Mouse (Mus musculus) bone marrow macrophage, adult 2 months (primary cell): Measurements from ENCODE around the gene Mrps36. TPM values are rescaled to one million over a fixed set of nuclear protein-coding genes. Genes with fewer than 3 reads are reported as not detected.
"Not testable (repeated sequence)": the region's sequence is repeated elsewhere in the genome, so short reads cannot be mapped to it uniquely, and the experiment has no call there.

Source experiments
- H3K27ac ChIP-seq: 2 replicates; pipeline ENCODE4 v1.5.1; 2012; ENCODE audit warnings: low read depth, low read length; ENCODE audit not compliant: insufficient read depth
- H3K4me1 ChIP-seq: 2 replicates; pipeline ENCODE4 v1.6.1; 2012; ENCODE audit warnings: low read length; ENCODE audit not compliant: control insufficient read depth, insufficient read depth
- H3K4me3 ChIP-seq: 2 replicates; pipeline ENCODE4 v1.5.1; 2012; ENCODE audit warnings: mild to moderate bottlenecking, low read length, moderate library complexity; ENCODE audit not compliant: insufficient read depth
- CTCF ChIP-seq: IDR thresholded peaks from 2 replicates; pipeline ENCODE4 v1.5.1; 2012; ENCODE audit warnings: low read depth, mild to moderate bottlenecking, low read length, moderate library complexity
- POLR2A ChIP-seq: IDR thresholded peaks from 2 replicates; pipeline ENCODE4 v1.6.1; 2012; ENCODE audit warnings: mild to moderate bottlenecking, low read depth, low read length, borderline replicate concordance
- polyA plus RNA-seq: library from polyadenylated mRNA; stranded (reverse); fragments of >200 nt; gene quantifications from 2 replicates; pipeline ENCODE4 v1.2.4, GENCODE M21; 2012; ENCODE audit not compliant: missing spikeins, insufficient read depth, insufficient read length

The Mrps36 gene
- polyA plus RNA-seq, result 68.4 and 89.2 TPM in 2 replicates

GRCm38 (mm10) chr13:100744036-100744744, at the start of gene Mrps36:
Mrps36 (minus strand) TSS chr13:100744659.
- TF ChIP-seq CTCF, result no peak
- H3K27ac ChIP-seq, result peak within 1 kb of the TSS; percentile 79
- H3K4me1 ChIP-seq, result peaks cover 19% of the 10 kb centered on the region
- peak within 1 kb of the TSS; percentile 81 for H3K4me3 ChIP-seq

- no peak for TF ChIP-seq CTCF
- no peak for TF ChIP-seq POLR2A
- no peak overlapping the region for H3K4me3 ChIP-seq
- H3K4me1 ChIP-seq, result peaks cover 2% of the 10 kb centered on the region
- no peak overlapping the region for H3K27ac ChIP-seq
These were observed 44.6 kb upstream of the Mrps36 start for GRCm38 (mm10) chr13:100789083-100789482.

- H3K4me1 ChIP-seq, H3K27ac ChIP-seq, H3K4me3 ChIP-seq: not testable (repeated sequence)
These were observed 43.6 kb upstream of the Mrps36 start for GRCm38 (mm10) chr13:100788057-100788456.

GRCm38 (mm10) chr13:100787316-100788010, 43.0 kb upstream of the Mrps36 start:
- H3K4me1 ChIP-seq, result peaks cover 5% of the 10 kb centered on the region
- H3K4me3 ChIP-seq, result no peak overlapping the region
- TF ChIP-seq POLR2A (no peak), CTCF (no peak)
- no peak overlapping the region for H3K27ac ChIP-seq

GRCm38 (mm10) chr13:100786414-100786867, 42.0 kb upstream of the Mrps36 start, which contains the start of gene Ccnb1:
Ccnb1 (minus strand) TSS chr13:100786570.
- Histone ChIP-seq H3K4me1 (peaks cover 5% of the 10 kb centered on the region), H3K4me3 (peak within 1 kb of the TSS; percentile 91), H3K27ac (peak within 1 kb of the TSS; percentile 58)
- TF ChIP-seq POLR2A (no peak), CTCF (no peak)

GRCm38 (mm10) chr13:100785806-100786413, 41.5 kb upstream of the Mrps36 start:
- no peak for TF ChIP-seq POLR2A
- no peak for TF ChIP-seq CTCF

GRCm38 (mm10) chr13:100777491-100777890, 33.0 kb upstream of the Mrps36 start:
- H3K4me1 ChIP-seq, result 0 out of 2 replicates have a peak, but pooled peaks cover 3% of the 10 kb centered on the region
- H3K27ac ChIP-seq, result no peak overlapping the region
- TF ChIP-seq POLR2A (no peak), CTCF (no peak)
- no peak overlapping the region for H3K4me3 ChIP-seq

More at GRCm38 (mm10) chr13:100785806-100786413, 41.5 kb upstream of the Mrps36 start:
- Histone ChIP-seq H3K27ac (peak overlapping the region; percentile 58), H3K4me1 (peaks cover 5% of the 10 kb centered on the region), H3K4me3 (peak overlapping the region; percentile 91)

- H3K27ac ChIP-seq, result no peak overlapping the region
- no peak overlapping the region for H3K4me3 ChIP-seq
- TF ChIP-seq CTCF, result no peak
- TF ChIP-seq POLR2A, result no peak
- 0 out of 2 replicates have a peak, but pooled peaks cover 3% of the 10 kb centered on the region for H3K4me1 ChIP-seq
These were observed 32.3 kb upstream of the Mrps36 start for GRCm38 (mm10) chr13:100776710-100777109.

GRCm38 (mm10) chr13:100776056-100776419, 31.6 kb upstream of the Mrps36 start:
- Histone ChIP-seq H3K4me1 (0 out of 2 replicates have a peak, but pooled peaks cover 3% of the 10 kb centered on the region), H3K27ac (no peak overlapping the region), H3K4me3 (peak overlapping the region; percentile 97)
- TF ChIP-seq CTCF (no peak), POLR2A (no peak)
